Mouse (Mus musculus) layer of hippocampus, adult 18-20 months (tissue): ENCODE results near the gene Mcam. TPM values are rescaled to one million over a fixed set of nuclear protein-coding genes. Genes with fewer than 3 reads are reported as not detected.
A peak's percentile ranks its signal among the peaks of the same experiment; 100 is the strongest.

Source experiments
- DNase-seq, 2 experiments: peaks; one replicate each; pipeline ENCODE4 v3.0.0; 2022; ENCODE audit warnings: low spot score in 2 of 2
- long read RNA-seq: library from polyadenylated mRNA; stranded (forward); transcript quantifications from one replicate; pipeline ENCODE4 v2.0.0, GENCODE M21; 2021
- total RNA-seq, 2 experiments: library from RNA; stranded (reverse); gene quantifications; 2 replicates each; pipeline ENCODE4 v1.2.3; 2021

Gene Mcam
- total RNA-seq: 10 to 100 TPM in 1 of 2 experiments, 1 to 10 TPM in 1; 7.9 to 11.3 TPM
- long read RNA-seq, partial matches to known transcripts: 0 of 7 reads
- long read RNA-seq, other reads (novel, unspliced or antisense): 5 of 7 reads

- no peak for DNase-seq
Measured at GRCm38 (mm10) chr9:44134101-44134850, at the start of gene Mcam. Gene Mcam, plus strand, starts transcription at chr9:44134469.

- DNase-seq: peak; percentile 86 to 90
Measured at GRCm38 (mm10) chr9:44084659-44085229, 49.5 kb upstream of the Mcam start.

GRCm38 (mm10) chr9:44085276-44085675 is 49.0 kb upstream of the Mcam start:
- no peak for DNase-seq

GRCm38 (mm10) chr9:44085741-44086665 is 48.3 kb upstream of the Mcam start:
- peak; percentile 70 to 87 for DNase-seq

- DNase-seq: no peak
Measured at GRCm38 (mm10) chr9:44086960-44087359, 47.3 kb upstream of the Mcam start.

- DNase-seq: peak in 1 of 2 experiments; percentile 78
Measured at GRCm38 (mm10) chr9:44087761-44088455, 46.4 kb upstream of the Mcam start.

GRCm38 (mm10) chr9:44088877-44089608 is 45.2 kb upstream of the Mcam start:
- DNase-seq: no peak

GRCm38 (mm10) chr9:44093612-44094503 is 40.4 kb upstream of the Mcam start:
- peak; percentile 78 to 87 for DNase-seq

GRCm38 (mm10) chr9:44094737-44095136 is 39.5 kb upstream of the Mcam start:
- no peak for DNase-seq

- no peak for DNase-seq
Measured at GRCm38 (mm10) chr9:44095781-44096180, 38.5 kb upstream of the Mcam start.

- DNase-seq: peak in 1 of 2 experiments; percentile 83
Measured at GRCm38 (mm10) chr9:44096536-44096935, 37.7 kb upstream of the Mcam start.

GRCm38 (mm10) chr9:44101490-44101889 is 32.8 kb upstream of the Mcam start, which contains the start of gene Mfrp:
Gene Mfrp, plus strand, starts transcription at chr9:44101729.
- DNase-seq: no peak

- no peak for DNase-seq
Measured at GRCm38 (mm10) chr9:44104881-44105280, 29.4 kb upstream of the Mcam start.

- no peak for DNase-seq
Measured at GRCm38 (mm10) chr9:44105781-44106180, 28.5 kb upstream of the Mcam start.

- no peak for DNase-seq
Measured at GRCm38 (mm10) chr9:44106182-44106581, 28.1 kb upstream of the Mcam start.

GRCm38 (mm10) chr9:44106596-44106995 is 27.7 kb upstream of the Mcam start:
- no peak for DNase-seq

- DNase-seq: peak in 1 of 2 experiments; percentile 65
Measured at GRCm38 (mm10) chr9:44107110-44107509, 27.2 kb upstream of the Mcam start, which contains the start of gene C1qtnf5. Gene C1qtnf5, plus strand, starts transcription at chr9:44107245.

GRCm38 (mm10) chr9:44107557-44108179 is 26.6 kb upstream of the Mcam start:
- DNase-seq: no peak
